Mouse (Mus musculus): ENCODE measurements around the gene Ctrc.

The Ctrc gene

DNA sequence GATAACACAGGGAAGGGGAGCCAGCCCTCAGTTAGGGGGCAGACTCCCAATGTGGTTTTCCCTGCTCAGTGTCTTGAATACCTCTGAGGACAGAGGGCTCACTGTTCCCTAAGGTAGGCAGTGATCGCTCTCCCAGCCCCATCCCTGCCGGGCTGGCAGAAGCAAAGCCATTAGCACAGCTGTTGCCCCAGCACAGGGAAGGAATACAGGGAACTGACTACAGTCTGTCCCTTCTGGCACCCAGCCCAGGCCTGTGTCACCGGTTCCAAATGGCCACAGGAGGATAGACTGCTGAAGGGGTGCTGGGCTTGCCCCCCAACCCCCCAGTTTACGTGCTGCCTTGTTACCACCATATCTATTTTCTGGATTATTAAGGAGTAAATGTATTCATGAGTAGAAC lies 21.3 kb upstream of the Ctrc start:
- in situ Hi-C loops (cut with MboI, MseI) = no loop called here

DNA sequence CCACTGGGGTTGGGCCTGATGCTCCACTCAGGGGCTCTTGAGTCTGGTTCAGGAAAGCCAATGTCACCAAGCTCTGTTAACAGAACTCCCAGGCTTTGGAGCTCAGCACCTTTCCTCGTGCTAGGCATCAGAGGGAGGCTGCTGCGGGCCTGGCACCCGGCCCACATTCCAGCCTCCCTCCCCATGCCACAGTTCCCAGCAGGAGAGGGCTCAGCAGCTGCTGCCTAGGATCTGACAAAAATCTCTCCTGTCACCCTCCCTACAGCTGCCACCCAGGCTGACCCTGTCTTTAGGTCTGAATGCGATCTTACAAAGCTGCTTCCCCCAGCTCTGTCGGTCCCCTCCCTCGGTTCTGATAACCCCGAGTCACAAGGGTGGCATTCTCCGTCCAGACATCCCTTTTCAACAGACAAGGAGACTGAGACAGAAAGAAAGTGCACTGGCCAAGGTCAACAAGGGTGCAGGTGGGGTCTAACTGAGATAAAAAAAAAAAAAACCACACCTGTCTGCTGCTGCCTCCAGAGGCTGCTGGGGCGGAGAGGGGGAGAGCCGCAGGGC lies 20.9 kb upstream of the Ctrc start:
- in situ Hi-C loops (cut with MboI, MseI) = no loop called here

DNA sequence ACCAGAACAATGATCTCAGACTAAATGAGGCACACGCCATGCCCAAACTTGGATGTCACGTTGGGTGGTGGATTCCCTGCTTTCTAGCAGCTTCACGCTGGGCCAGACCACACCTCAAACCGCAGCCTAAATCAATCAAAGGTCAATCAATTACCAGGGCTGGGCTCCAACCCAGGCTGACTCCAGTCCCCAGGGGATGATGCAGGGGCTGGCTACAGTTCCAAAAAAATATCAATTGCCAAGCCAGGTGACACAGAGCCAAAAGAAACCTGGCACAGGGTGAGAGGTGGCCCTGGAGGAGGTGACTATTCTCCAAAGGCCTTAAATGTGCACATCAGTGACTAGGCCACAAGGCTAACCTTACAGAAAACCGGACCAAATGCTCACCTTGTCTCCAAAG lies 19.4 kb upstream of the Ctrc start:
- in situ Hi-C loops (cut with MboI, MseI) = no loop called here

- in situ Hi-C loops (cut with MboI, MseI) = no loop called here
Measured at GRCm38 (mm10) chr4:141865006-141865405, 18.8 kb upstream of the Ctrc start.

DNA sequence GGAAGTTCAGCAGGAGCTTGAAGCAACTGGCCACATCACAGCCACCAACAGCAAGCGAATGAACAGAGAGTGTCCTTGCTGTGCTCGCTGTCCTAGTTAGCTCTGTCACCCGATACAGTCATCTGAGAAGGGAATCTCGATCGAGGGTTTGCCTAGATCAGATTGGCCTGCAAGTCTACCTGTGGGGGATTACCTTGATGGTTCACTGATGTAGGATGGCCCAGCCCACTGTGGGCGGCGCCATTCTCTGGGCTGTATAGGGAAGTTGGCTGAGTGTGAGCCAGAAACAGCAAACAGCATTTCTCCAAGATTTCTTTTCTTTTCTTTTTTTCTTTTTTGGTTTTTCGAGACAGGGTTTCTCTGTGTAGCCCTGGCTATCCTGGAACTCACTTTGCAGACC lies 18.3 kb upstream of the Ctrc start:
- in situ Hi-C loops (cut with MboI, MseI) = no loop called here

DNA sequence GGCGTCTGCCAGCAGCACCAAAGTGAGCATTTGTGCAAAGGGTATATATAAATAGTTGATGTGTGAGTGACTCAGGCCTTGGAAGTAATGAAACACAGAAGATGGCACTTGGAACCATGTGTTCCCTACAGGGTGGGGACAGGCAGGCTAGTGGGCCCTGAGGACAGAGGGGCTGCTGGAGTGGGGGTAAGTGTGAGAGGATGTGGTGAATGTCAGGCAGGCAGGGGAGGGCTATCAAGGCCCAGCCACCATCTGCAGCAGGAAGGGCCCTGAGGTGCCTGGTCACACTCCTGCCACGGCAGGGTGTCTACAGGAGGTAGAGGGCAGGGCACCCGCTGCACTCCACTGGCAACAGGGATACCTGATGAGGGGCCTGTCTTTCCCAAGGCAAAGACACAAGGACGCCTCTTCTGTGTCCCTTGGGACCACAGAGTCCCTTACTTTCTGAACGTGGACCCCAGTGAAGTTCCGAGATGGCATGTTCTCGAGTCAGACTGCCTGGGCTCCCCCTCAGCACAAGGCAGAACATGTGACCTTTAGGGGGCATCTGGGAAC lies 17.6 kb upstream of the Ctrc start:
- in situ Hi-C loops (cut with MboI, MseI) = no loop called here

DNA sequence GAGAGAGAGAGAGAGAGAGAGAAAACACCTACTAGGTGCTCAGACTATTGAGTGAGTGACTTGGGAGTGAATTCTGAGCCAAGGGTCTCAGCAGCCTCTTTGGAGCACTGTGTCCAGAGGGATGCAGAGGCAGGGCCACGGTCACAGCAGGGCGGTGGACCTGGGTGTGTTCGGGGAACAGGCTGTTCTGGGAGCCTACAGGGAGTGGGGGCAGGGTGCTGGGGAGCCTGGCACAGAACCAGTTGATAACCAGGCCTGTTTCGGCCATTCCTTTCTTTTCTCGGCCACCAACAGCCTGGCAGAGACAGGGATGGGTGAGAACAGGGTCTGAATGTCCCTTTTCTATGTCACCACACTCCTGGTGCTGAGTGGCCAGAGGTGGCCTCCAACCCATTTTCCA lies 16.7 kb upstream of the Ctrc start:
- in situ Hi-C loops (cut with MboI, MseI) = no loop called here

DNA sequence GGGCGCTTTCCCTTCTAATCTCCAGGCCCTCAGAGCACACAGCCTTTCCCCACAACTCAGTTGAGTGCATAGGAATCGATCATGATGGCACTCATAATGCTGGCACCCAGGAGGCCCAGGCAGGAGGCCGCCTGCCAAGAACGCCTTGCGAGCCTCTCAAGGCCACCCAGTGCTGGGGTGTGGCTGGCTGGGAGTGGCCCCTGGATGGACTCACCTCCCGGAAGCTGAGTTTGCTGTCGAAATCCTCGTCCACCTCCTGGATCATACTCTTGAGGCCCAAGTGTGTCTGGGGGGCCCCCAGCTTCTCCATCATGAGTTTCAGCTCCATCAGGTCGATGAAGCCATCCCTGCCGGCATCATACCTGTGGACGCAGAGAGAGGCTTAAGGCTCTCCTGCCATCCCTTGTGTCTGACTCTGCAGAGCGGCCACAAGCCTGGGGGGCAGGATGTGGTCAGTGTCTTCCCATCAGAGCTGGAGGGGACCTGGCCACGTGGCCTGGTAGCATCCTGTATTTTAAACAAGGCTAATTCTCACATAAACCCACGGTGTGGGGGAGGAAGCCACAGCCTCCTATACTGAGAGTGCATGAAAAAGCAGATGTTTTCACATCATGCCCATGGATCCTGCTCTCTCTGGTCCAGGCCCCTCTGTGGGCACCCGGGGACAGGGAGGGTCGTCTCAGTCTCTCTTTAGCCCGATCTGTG lies 15.6 kb upstream of the Ctrc start:
- in situ Hi-C loops (cut with MboI, MseI) = no loop called here

DNA sequence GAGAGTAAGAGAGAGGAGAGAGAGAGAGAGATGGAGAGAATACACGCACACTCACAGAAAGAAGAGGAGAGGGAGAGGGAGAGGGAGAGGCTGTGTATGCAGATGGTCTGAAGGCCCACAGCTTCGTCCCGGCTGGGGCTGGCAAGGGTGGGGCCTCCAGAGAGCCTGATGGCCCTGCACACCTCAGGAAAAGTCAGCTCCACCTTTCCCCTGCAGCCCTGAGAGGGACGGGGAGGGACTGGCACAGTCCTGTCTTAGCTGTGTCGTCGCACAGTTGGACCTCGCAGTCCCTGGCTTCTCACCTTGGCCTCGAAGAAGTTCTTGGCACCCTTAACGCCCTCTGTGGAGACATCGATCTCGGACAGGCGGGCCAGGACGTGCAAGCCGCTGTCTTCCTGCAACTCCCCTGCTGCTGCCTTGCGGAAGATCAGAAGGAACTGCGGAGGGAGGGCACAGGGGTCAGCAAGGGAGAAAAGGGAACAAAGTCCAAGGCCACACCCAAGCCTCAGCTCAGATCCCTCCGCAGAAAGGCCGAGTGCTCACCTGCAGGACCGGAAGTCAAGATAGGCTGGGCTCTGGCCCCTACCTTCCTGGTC lies 14.2 kb upstream of the Ctrc start:
- in situ Hi-C loops (cut with MboI, MseI) = no loop called here

DNA sequence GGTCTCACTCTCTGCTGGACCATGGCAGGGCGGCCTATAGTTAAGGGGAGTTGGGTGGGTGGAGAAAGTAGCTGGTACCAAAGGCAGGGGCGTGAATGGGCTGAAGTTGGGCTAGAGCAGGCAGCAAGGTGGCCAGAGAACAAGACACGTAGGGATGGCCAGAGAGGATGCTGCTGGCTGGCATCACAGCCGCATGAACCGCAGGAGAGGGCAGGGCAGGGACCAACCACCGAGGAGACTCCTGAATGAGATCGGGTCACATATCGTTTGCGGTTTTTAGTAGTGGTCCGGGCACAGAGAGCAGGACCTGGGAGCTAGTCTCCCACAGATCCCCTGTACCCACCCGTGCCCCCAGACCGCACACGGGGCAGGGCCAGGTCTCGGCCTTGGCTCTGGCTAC lies 13.2 kb upstream of the Ctrc start:
- in situ Hi-C loops (cut with MboI, MseI) = no loop called here

- in situ Hi-C loops (cut with MboI, MseI) = no loop called here
Measured at GRCm38 (mm10) chr4:141858501-141858900, 12.3 kb upstream of the Ctrc start.

DNA sequence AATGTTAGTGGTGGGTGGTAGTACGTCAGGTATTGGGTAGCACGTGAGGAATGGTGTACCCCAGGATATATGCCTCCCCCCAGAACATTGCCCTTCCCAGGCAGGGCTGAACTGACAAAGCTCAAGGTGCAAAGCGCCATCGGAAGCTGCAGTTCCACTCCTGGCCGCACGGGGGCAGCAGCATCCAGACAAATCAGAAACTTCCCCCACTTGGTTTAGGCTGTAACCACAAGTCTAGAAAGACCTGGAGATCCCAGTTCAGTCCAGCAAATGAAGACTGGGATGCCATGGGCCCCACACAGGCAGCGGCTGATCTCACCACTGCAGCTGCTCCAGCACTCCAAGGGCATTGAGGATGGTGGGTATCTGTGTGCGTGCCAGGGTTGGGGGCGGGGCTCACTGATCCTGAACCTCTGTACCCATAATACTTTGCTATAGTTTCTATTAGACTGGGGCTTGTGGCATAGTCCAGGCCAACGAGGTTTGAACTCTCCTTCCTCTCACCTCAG lies 11.3 kb upstream of the Ctrc start:
- in situ Hi-C loops (cut with MboI, MseI) = no loop called here

- in situ Hi-C loops (cut with MboI, MseI) = no loop called here
Measured at GRCm38 (mm10) chr4:141853437-141853836, 7.3 kb upstream of the Ctrc start.

GRCm38 (mm10) chr4:141834536-141835095 lies 11.5 kb downstream of the Ctrc start:
- in situ Hi-C loops (cut with MboI, MseI) = no loop called here

DNA sequence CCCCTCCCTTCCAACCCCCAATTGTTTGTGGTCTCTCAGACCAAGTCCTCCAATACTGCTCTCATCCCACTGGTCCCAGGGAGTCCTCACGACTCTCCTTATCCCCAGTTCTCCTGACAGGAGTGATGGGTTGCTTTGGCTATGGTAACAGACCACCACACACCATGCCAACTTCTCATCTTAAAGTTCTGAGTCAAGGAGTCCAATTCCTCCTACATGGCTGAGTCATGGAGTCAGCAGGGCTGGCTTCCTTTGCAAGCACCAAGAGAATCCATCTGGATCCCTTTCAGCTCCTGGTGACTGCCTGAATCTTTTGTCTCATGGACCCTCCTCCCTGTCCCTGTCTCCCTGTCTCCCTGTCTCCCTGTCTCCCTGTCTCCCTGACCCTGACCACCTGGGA lies 12.2 kb downstream of the Ctrc start:
- in situ Hi-C loops (cut with MboI, MseI) = no loop called here

DNA sequence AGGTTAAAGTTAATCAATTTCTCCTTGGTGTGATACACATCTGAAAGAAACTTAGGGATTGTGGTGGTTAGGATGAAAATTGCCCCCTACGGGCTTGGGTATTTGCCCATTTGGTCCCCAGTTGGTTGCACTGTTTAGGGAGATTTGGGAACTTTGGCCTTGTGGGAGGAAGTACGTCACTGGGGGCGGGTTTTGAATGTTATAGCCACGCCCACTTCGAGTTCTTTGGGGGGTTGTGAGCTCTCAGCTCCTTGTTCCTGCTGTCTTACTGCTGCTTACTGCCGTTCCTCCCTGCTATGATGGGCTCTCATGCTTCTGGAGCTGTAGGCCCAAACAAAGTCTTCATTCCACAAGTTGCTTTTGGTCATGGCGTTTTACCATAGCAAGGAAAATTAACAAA lies 14.8 kb downstream of the Ctrc start:
- in situ Hi-C loops (cut with MboI, MseI) = no loop called here

GRCm38 (mm10) chr4:141830381-141830780 lies 15.8 kb downstream of the Ctrc start:
- in situ Hi-C loops (cut with MboI, MseI) = no loop called here

GRCm38 (mm10) chr4:141828177-141828576 lies 18.0 kb downstream of the Ctrc start:
- in situ Hi-C loops (cut with MboI, MseI) = no loop called here

GRCm38 (mm10) chr4:141827401-141827800 lies 18.8 kb downstream of the Ctrc start:
- in situ Hi-C loops (cut with MboI, MseI) = no loop called here

DNA sequence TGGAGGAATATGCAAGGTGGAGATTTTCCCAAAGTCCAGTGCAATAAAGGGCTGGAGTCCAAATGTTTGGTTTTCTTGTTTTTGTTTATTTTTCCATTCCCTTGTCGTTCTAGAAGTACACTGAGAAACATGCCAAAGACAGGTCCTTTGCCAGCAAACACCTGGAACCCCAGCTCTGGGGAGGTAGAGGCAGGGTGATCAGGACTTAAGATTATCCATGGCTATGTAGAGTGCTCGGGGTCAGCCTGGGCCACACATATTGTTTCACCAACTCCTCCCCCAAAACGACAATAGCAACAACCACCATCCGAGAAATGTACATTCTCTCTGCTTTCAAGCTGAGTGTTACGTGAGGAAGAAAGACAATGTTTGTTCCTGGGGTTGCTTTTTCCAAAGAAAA lies 20.1 kb downstream of the Ctrc start, which contains the start of gene Cela2a:
TSS of gene Cela2a (minus strand) at position 101 of the 400 bp plus-strand sequence.
- in situ Hi-C loops (cut with MboI, MseI) = no loop called here

DNA sequence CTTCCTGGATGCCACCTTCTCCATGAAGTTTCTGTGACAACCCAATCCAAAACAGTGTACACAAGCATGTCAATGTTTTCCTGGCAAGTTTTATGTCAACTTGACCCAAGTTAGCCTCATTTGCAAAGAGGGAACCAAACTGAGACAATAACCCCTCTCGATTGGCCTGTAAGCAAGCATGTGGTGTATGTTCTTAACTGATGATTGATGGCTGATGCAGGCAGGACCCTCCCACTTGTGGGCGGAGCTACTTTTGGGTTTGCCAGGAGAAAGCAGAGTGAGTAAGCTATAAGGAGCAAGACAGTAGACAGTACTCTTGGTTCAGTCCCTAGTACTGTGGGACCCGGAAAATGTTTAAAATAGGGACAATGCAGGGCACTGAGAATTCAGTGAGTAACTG lies 23.2 kb downstream of the Ctrc start:
- in situ Hi-C loops (cut with MboI, MseI) = no loop called here

DNA sequence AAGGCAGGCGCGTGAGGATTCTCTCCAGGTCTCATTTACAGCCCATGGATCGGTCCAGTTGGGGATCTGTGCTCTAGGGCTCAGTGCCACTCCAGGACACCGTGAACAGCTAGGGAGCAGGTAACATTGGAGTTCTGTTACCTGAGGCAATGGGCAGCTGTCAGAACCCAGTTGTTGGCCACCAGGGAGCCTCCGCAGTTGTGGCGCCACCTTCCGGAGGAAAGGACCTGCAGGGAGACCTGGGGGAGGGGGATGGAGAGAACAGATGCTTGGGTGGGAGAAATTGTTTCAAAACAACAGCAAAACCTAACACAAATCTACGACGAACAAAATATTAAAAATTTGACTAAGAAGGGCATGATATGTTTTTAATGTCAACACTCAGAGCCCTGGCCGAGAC lies 24.1 kb downstream of the Ctrc start:
- in situ Hi-C loops (cut with MboI, MseI) = no loop called here

- in situ Hi-C loops (cut with MboI, MseI) = no loop called here
Measured at GRCm38 (mm10) chr4:141821178-141821577, 25.0 kb downstream of the Ctrc start.

Data from T-helper 1 cell (primary cell).